Mouse (Mus musculus) E14TG2a.4 (cell line): Measurements from ENCODE around the gene Dennd4b.

Experiments used
- CTCF ChIP-seq: conservative IDR thresholded peaks from 2 replicates; pipeline ENCODE4 v1.5.1; 2014; ENCODE audit warnings: low read length
- NANOG ChIP-seq: IDR thresholded peaks from 2 replicates; pipeline ENCODE4 v1.6.1; 2014; ENCODE audit warnings: borderline replicate concordance, low read length, mixed read lengths
- POU5F1 ChIP-seq: IDR thresholded peaks from 2 replicates; pipeline ENCODE4 v1.6.1; 2014; ENCODE audit warnings: low read length, borderline replicate concordance

DNA sequence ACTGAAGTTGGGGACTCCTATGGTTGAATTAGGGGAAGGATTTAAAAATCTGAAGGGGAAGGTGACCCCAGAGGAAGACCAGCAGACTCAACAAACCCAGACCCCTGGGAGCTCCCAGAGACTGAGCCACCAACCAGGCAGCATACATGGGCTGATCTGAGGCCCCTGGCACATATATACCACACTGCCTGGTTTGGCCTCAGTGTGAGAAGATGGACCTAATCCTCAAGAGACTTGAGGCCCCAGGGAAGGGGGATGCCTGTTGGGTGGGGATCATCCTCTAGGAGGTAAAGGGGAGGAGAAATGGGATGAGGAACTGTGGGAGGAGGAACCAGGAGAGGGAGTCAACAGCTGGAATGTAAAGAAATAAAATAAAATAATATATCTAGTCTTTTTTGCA, 49.3 kb downstream of the Dennd4b start:
- TF ChIP-seq CTCF (no peak), POU5F1 (no peak), NANOG (no peak)
